In the genomic region with DNA sequence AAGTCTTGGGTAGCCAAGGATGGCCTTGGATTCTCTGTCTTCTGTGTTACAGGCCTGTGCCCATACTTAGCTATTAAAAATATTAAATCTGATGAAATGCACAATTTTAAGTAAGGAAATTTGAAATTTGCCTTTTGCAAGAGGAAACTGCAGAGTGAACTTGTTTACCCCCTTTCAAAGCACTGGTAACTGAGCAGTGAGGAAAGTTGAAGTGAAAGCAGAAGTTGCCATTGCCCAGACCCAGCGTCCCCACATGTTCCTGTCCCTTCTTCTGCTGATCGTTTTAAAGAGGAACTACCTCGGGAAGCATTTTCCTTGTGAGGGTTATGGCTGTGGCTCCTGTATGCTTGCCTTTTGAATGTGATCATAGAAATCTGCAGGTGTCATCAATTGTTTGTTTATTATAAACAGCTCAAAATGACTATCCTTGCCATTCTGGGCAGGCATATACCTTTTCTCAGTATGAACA, we compare ENCODE assay signal across 9 mouse cellular contexts. TPM values are rescaled to one million over a fixed set of nuclear protein-coding genes. Genes with fewer than 3 reads are reported as not detected.
DNase-seq lines count a peak whose midpoint lies in the region; ATAC-seq and TF ChIP-seq lines count a peak whose summit lies in the region.
"Had no signal": no experiment of that assay in that cellular context is flagged by ENCODE, and none has a peak within 500 bp of the region (broad histone marks: within the 10 kb centered on the region; RNA-seq: fewer than 3 reads in every experiment).

No protein-coding gene starts in this region.

- no peak overlapping the region for H3K4me2 ChIP-seq in heart, embryonic 11.5 days
- peak overlapping the region; percentile 28; the same call in 1 of the 2 replicates for H3K4me2 ChIP-seq in heart, postnatal 0 days (ENCODE audit: low read depth, low read length)

- TF ChIP-seq CTCF in heart, adult 2 months (IDR thresholded peaks at IDR 0.05), result no peak
- TF ChIP-seq CTCF in heart, postnatal 0 days (IDR thresholded peaks at IDR 0.05; ENCODE audit: low read depth), result no peak

- WGBS in heart, adult 2 months, result 31% methylated on average over 3 of the region's 3 CpGs
- WGBS in heart, embryonic 11.5 days (ENCODE audit: insufficient replicate concordance), result 73% methylated on average over 3 of the region's 3 CpGs
- WGBS in heart, postnatal 0 days, result 47% methylated on average over 3 of the region's 3 CpGs

- peaks cover 7% of the 10 kb centered on the region for H3K79me2 ChIP-seq in heart, adult 2 months (replicated peaks; ENCODE audit: control insufficient read depth, insufficient read depth, low read length)

- peak in 1 of 2 experiments; percentile 60 for DNase-seq in heart, adult 2 months
- peak; percentile 72 to 79 for DNase-seq in B cell, adult 2 months
- no peak for DNase-seq in heart, postnatal 0 days (ENCODE audit: low spot score)
- no peak for DNase-seq in embryo, embryonic 10 days (ENCODE audit: low spot score)
- DNase-seq in left cerebral cortex, adult 8-10 months (ENCODE audit: low spot score in 2 of 2), result no peak
- no peak for DNase-seq in urinary bladder, adult 2 months (ENCODE audit: low spot score)
- DNase-seq: right cerebral cortex, postnatal 25 days had no signal

- peaks cover 37% of the 10 kb centered on the region for H3K36me3 ChIP-seq in heart, adult 2 months (ENCODE audit: control insufficient read depth, insufficient read depth, low read length)
- H3K36me3 ChIP-seq in heart, embryonic 11.5 days (ENCODE audit: control insufficient read depth, insufficient read depth, low read length), result no peaks in the 10 kb centered on the region
- peaks cover 7% of the 10 kb centered on the region for H3K36me3 ChIP-seq in heart, postnatal 0 days (replicated peaks; ENCODE audit: control insufficient read depth, insufficient read depth, low read length)

- TF ChIP-seq POLR2A in heart, adult 2 months (IDR thresholded peaks at IDR 0.05; ENCODE audit: insufficient read depth, low read depth, low read length), result no peak

- H3K27ac ChIP-seq in heart, adult 2 months, result peak overlapping the region; percentile 72
- H3K27ac ChIP-seq in heart, embryonic 11.5 days (ENCODE audit: low read depth, low read length), result no peak overlapping the region
- H3K27ac ChIP-seq in heart, postnatal 0 days (ENCODE audit: low read depth), result peak overlapping the region; percentile 74

- H3K27me3 ChIP-seq in heart, adult 2 months (ENCODE audit: control insufficient read depth, insufficient read depth, low read length), result no peaks in the 10 kb centered on the region
- no peaks in the 10 kb centered on the region for H3K27me3 ChIP-seq in heart, embryonic 11.5 days (ENCODE audit: control insufficient read depth, insufficient read depth, low read length)
- no peaks in the 10 kb centered on the region for H3K27me3 ChIP-seq in heart, postnatal 0 days (ENCODE audit: control insufficient read depth, insufficient read depth, low read length)

- H3K4me3 ChIP-seq in heart, adult 2 months, result peak overlapping the region; percentile 14; the same call in 1 of the 2 replicates
- no peak overlapping the region for H3K4me3 ChIP-seq in heart, embryonic 11.5 days (ENCODE audit: low read depth, low read length)
- no peak overlapping the region for H3K4me3 ChIP-seq in heart, postnatal 0 days (ENCODE audit: low read depth, low read length)

- no peak for TF ChIP-seq EP300 in heart, adult 2 months (IDR thresholded peaks at IDR 0.05; ENCODE audit: insufficient read depth, low read depth, low read length)
- TF ChIP-seq EP300 in heart, postnatal 0 days (IDR thresholded peaks at IDR 0.05; ENCODE audit: low read depth), result no peak

- no peaks in the 10 kb centered on the region for H3K9me3 ChIP-seq in heart, embryonic 11.5 days (replicated peaks; ENCODE audit: control insufficient read depth, low read length)
- H3K9me3 ChIP-seq in heart, postnatal 0 days (replicated peaks; ENCODE audit: control insufficient read depth, low read length), result no peaks in the 10 kb centered on the region

- H3K4me1 ChIP-seq in heart, adult 2 months (ENCODE audit: control insufficient read depth, insufficient read depth, low read length), result peaks cover 41% of the 10 kb centered on the region
- peaks cover 40% of the 10 kb centered on the region for H3K4me1 ChIP-seq in heart, embryonic 11.5 days (ENCODE audit: control insufficient read depth, insufficient read depth, low read length)
- peaks cover 48% of the 10 kb centered on the region for H3K4me1 ChIP-seq in heart, postnatal 0 days (ENCODE audit: control insufficient read depth, insufficient read depth)

- intact Hi-C loops in heart, adult 2 months (cut with DNase I), result no loop called here

- H3K9ac ChIP-seq in heart, adult 2 months (ENCODE audit: low read depth, low read length), result 0 out of 2 replicates have a peak overlapping the region, but pooled peaks have one; percentile 18
- H3K9ac ChIP-seq in heart, embryonic 11.5 days (ENCODE audit: low read depth, low read length), result no peak overlapping the region
- H3K9ac ChIP-seq in heart, postnatal 0 days (replicated peaks; ENCODE audit: low read depth, low read length), result no peak overlapping the region

- ATAC-seq in heart, embryonic 11.5 days (replicated peaks; ENCODE audit: insufficient number of reproducible peaks, low FRiP score, low TSS enrichment), result no peak
- no peak for ATAC-seq in heart, postnatal 0 days (ENCODE audit: insufficient read depth, low read depth)
- peak; percentile 88 for ATAC-seq in megakaryocyte, adult 5-6 weeks (ENCODE audit: poor library complexity, severe bottlenecking)

RNA-seq across cellular contexts. Expression of gene Wasf2, which starts 39.8 kb away (rescaled TPM):
- 10 to 100 TPM; 77.5 to 83.8 TPM for total RNA-seq in heart, adult 2 months (2021)
- polyA plus RNA-seq in heart, adult 2 months (2012; rRNA removed), result 34.6 and 39.7 TPM in 2 replicates
- 37.3 and 55.8 TPM in 2 replicates for polyA plus RNA-seq in heart, embryonic 11.5 days (2014; fragmentation: Nextera tagmentation; extraction: Ambion mirVana)
- 54.5 and 119 TPM in 2 replicates for total RNA-seq in heart, postnatal 0 days (2014; rRNA removed; ENCODE audit: low replicate concordance)
- polyA plus RNA-seq in heart, postnatal 0 days (2015; fragmentation: Nextera tagmentation; extraction: Ambion mirVana), result 55.4 and 62.4 TPM in 2 replicates
- 226 and 236 TPM in 2 replicates for total RNA-seq in megakaryocyte, adult 5-6 weeks (2015)
- 56.9 and 75.4 TPM in 2 replicates for total RNA-seq in megakaryocyte, adult 5-6 weeks (2017)
- total RNA-seq in left cerebral cortex, adult 8-10 months (2022), result 10 to 100 TPM; 27.4 to 42.1 (median 38.9) TPM
- 44.4 and 59.3 TPM in 2 replicates for polyA plus RNA-seq in urinary bladder, adult 2 months (2012; rRNA removed)

RNA-seq across cellular contexts. Expression of gene Cd164l2, which starts 41.8 kb away (rescaled TPM):
- not detected for total RNA-seq in heart, adult 2 months (2021)
- polyA plus RNA-seq in heart, adult 2 months (2012; rRNA removed), result 0.53 and 0.66 TPM in 2 replicates
- 0.27 and 0.77 TPM in 2 replicates for polyA plus RNA-seq in heart, embryonic 11.5 days (2014; fragmentation: Nextera tagmentation; extraction: Ambion mirVana)
- not detected in 2 replicates for total RNA-seq in heart, postnatal 0 days (2014; rRNA removed; ENCODE audit: low replicate concordance)
- 0.23 and 0.33 TPM in 2 replicates for polyA plus RNA-seq in heart, postnatal 0 days (2015; fragmentation: Nextera tagmentation; extraction: Ambion mirVana)
- total RNA-seq in megakaryocyte, adult 5-6 weeks (2015), result not detected in 2 replicates
- not detected in 2 replicates for total RNA-seq in megakaryocyte, adult 5-6 weeks (2017)
- total RNA-seq in left cerebral cortex, adult 8-10 months (2022), result 1 to 10 TPM; 3.7 to 6.9 (median 3.8) TPM
- polyA plus RNA-seq in urinary bladder, adult 2 months (2012; rRNA removed), result 1.5 and 2.1 TPM in 2 replicates

RNA-seq across cellular contexts. Expression of gene Gpr3, which starts 42.2 kb away (rescaled TPM):
- under 1 TPM in 1 of 2 experiments, not detected in 1; 0.11 TPM for total RNA-seq in heart, adult 2 months (2021)
- 0.15 and 0.37 TPM in 2 replicates for polyA plus RNA-seq in heart, adult 2 months (2012; rRNA removed)
- 0.37 and 0.61 TPM in 2 replicates for polyA plus RNA-seq in heart, embryonic 11.5 days (2014; fragmentation: Nextera tagmentation; extraction: Ambion mirVana)
- total RNA-seq in heart, postnatal 0 days (2014; rRNA removed; ENCODE audit: low replicate concordance), result not detected in 2 replicates
- polyA plus RNA-seq in heart, postnatal 0 days (2015; fragmentation: Nextera tagmentation; extraction: Ambion mirVana), result 0.15 and 0.21 TPM in 2 replicates
- total RNA-seq in megakaryocyte, adult 5-6 weeks (2015), result 0.21 TPM in 1 of 2 replicates, not detected in the other
- not detected in 2 replicates for total RNA-seq in megakaryocyte, adult 5-6 weeks (2017)
- total RNA-seq in left cerebral cortex, adult 8-10 months (2022), result 1 to 10 TPM; 6.0 to 9.0 (median 6.9) TPM
- 0.15 and 0.36 TPM in 2 replicates for polyA plus RNA-seq in urinary bladder, adult 2 months (2012; rRNA removed)

Comparison
In these comparisons a context has a peak if more than half of its experiments do, and no peak if none do; other contexts are left out.
1. DNase-seq: peak in B cell, adult 2 months (2 of 2); none in heart, postnatal 0 days (single experiment), embryo, embryonic 10 days (single experiment), left cerebral cortex, adult 8-10 months (0 of 2) and urinary bladder, adult 2 months (single experiment).